In the genomic region with DNA sequence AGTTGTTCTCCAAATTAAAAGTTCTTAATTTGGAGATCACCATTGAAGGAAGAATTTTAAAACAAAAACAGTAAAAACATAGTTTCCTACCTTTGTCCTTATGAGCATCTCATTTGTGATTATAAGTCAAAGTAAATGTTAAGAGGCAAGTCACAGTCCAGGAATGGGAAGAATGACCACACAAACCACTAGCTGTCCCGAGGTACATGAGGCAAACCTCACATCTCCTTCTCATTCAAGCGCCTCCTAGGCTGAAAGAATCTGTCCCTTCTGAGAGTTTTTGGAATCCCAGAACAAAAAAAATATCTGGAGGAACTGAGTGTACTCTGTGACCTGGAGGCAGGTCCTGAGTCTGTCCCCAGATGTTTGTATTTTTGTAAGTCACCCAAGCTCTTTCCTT, we compare ENCODE assay signal across 12 mouse cellular contexts.
"Had no signal": no experiment of that assay in that cellular context is flagged by ENCODE, and none has a peak within 500 bp of the region (broad histone marks: within the 10 kb centered on the region; RNA-seq: fewer than 3 reads in every experiment).

No protein-coding gene starts in this region.

- DNase-seq: gastrocnemius, postnatal 14 days; gastrocnemius, postnatal 36 days; heart, adult 2 months; heart, postnatal 14 days; heart, postnatal 36 days; kidney, adult 18-20 months; kidney, adult 8-10 months; kidney, postnatal 10 days; kidney, postnatal 25 days; kidney, postnatal 4 days; liver; liver, embryonic 13.5 days had no signal
